14 mouse cellular contexts compared by ENCODE assay signal in the genomic region with DNA sequence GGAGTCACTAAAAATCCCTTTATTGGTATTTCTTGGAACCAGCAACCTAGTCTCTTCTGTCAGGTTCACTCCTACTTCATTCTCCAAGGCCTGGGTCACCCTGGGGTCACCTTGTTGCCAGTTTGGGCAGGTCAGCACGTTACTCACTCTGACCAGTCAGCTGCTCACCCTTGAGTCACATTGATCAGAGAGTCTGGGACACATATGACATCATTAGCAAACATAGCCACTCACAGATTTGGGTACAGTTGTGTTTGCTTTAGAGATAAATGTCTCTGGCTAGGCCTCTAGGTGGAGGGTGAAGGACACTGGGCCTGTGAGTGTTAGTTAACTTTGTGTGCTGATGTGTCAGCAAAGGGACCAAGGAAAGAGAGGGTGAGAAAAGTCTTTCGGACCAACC. TPM values are rescaled to one million over a fixed set of nuclear protein-coding genes. Genes with fewer than 3 reads are reported as not detected.
A peak's percentile ranks its signal among the peaks of the same experiment; 100 is the strongest.
DNase-seq lines count a peak whose midpoint lies in the region; ATAC-seq lines count a peak whose summit lies in the region.
"Had no signal": no experiment of that assay in that cellular context is flagged by ENCODE, and none has a peak within 500 bp of the region (broad histone marks: within the 10 kb centered on the region; RNA-seq: fewer than 3 reads in every experiment).

No protein-coding gene starts in this region.

- no peak overlapping the region for H3K27ac ChIP-seq in intestine, embryonic 16.5 days (ENCODE audit: low read length)
- H3K27ac ChIP-seq: embryonic facial prominence, embryonic 10.5 days; forebrain, embryonic 10.5 days; limb, embryonic 13.5 days had no signal

- 35% methylated on average over 2 of the region's 2 CpGs for WGBS in intestine, embryonic 16.5 days

- 0 out of 2 replicates have a peak, but pooled peaks cover 2% of the 10 kb centered on the region for H3K4me1 ChIP-seq in intestine, embryonic 16.5 days (ENCODE audit: control insufficient read depth, insufficient read depth, low read length)
- H3K4me1 ChIP-seq: limb, embryonic 13.5 days had no signal

- intact Hi-C loops in heart, postnatal 36 days (cut with DNase I): no loop called here

- peak; percentile 14 for DNase-seq in heart, postnatal 4 days
- no peak for DNase-seq in heart, postnatal 36 days
- DNase-seq in NIH3T3 (ENCODE audit: low read depth): peak; percentile 16
- DNase-seq in lung, postnatal 25 days (ENCODE audit: low spot score): peak; percentile 52
- DNase-seq in B cell, adult 2 months: no peak
- DNase-seq in testis, postnatal 14 days (ENCODE audit: low spot score): no peak
- DNase-seq in frontal cortex, postnatal 10 days (ENCODE audit: low spot score in 2 of 2): no peak
- DNase-seq: cerebellum, adult 11-12 months; thymus, adult 18-20 months had no signal

- H3K27me3 ChIP-seq in intestine, embryonic 16.5 days (replicated peaks; ENCODE audit: control insufficient read depth, insufficient read depth, low read length): no peaks in the 10 kb centered on the region
- H3K27me3 ChIP-seq: limb, embryonic 13.5 days had no signal

- no peak overlapping the region for H3K4me3 ChIP-seq in intestine, embryonic 16.5 days (ENCODE audit: low read length)
- H3K4me3 ChIP-seq: embryonic facial prominence, embryonic 10.5 days; forebrain, embryonic 10.5 days; limb, embryonic 13.5 days had no signal

- no peak overlapping the region for H3K9ac ChIP-seq in intestine, embryonic 16.5 days (ENCODE audit: low read depth, low read length)
- H3K9ac ChIP-seq: limb, embryonic 13.5 days had no signal

- peak; percentile 76 for ATAC-seq in intestine, embryonic 16.5 days
- ATAC-seq: CD4-positive, CD25-positive, alpha-beta regulatory T cell, adult 4 months had no signal

- no peaks in the 10 kb centered on the region for H3K9me3 ChIP-seq in intestine, embryonic 16.5 days (ENCODE audit: control insufficient read depth, low read length)
- H3K9me3 ChIP-seq: embryonic facial prominence, embryonic 10.5 days; limb, embryonic 13.5 days had no signal

- H3K4me2 ChIP-seq in intestine, embryonic 16.5 days (ENCODE audit: low read depth, low read length): no peak overlapping the region
- H3K4me2 ChIP-seq: limb, embryonic 13.5 days had no signal

- H3K36me3 ChIP-seq in intestine, embryonic 16.5 days (ENCODE audit: control insufficient read depth, insufficient read depth, low read length): no peaks in the 10 kb centered on the region
- H3K36me3 ChIP-seq: embryonic facial prominence, embryonic 10.5 days; forebrain, embryonic 10.5 days; limb, embryonic 13.5 days had no signal

RNA-seq across cellular contexts. Expression of a gene that starts 14.3 kb away (rescaled TPM):
- 10 to 100 TPM; 13.6 to 15.5 TPM for total RNA-seq in heart, postnatal 4 days (2021)
- total RNA-seq in heart, postnatal 36 days (2021): 1 to 10 TPM; 5.1 to 7.0 TPM
- polyA plus RNA-seq in intestine, embryonic 16.5 days (2015; fragmentation: Nextera tagmentation; extraction: Ambion mirVana): 32.0 and 37.2 TPM in 2 replicates

Comparison
In these comparisons a context has a peak if more than half of its experiments do, and no peak if none do; other contexts are left out.
1. DNase-seq: peak in heart, postnatal 4 days (single experiment), NIH3T3 (single experiment) and lung, postnatal 25 days (single experiment); none in heart, postnatal 36 days (0 of 2), B cell, adult 2 months (0 of 2), testis, postnatal 14 days (single experiment) and frontal cortex, postnatal 10 days (0 of 2).